ENCODE assay signal across 8 mouse cellular contexts in genomic region chr5:65505786-65506185, GRCm38 (mm10). TPM values are rescaled to one million over a fixed set of nuclear protein-coding genes. Genes with fewer than 3 reads are reported as not detected.
DNase-seq lines count a peak whose midpoint lies in the region; ATAC-seq and TF ChIP-seq lines count a peak whose summit lies in the region.

No protein-coding gene starts in this region.

- H3K9me3 ChIP-seq in kidney, embryonic 15.5 days (replicated peaks): no peaks in the 10 kb centered on the region
- H3K9me3 ChIP-seq in hindbrain, embryonic 11.5 days (ENCODE audit: control insufficient read depth, low read length): no peaks in the 10 kb centered on the region
- H3K9me3 ChIP-seq in liver, embryonic 15.5 days (replicated peaks): no peaks in the 10 kb centered on the region

- no peak overlapping the region for H3K9ac ChIP-seq in kidney, embryonic 15.5 days
- H3K9ac ChIP-seq in hindbrain, embryonic 11.5 days (ENCODE audit: low read depth, low read length): no peak overlapping the region
- H3K9ac ChIP-seq in liver, embryonic 15.5 days: no peak overlapping the region

- H3K4me2 ChIP-seq in kidney, embryonic 15.5 days: peak overlapping the region; percentile 47
- H3K4me2 ChIP-seq in hindbrain, embryonic 11.5 days (replicated peaks; ENCODE audit: low read depth, low read length): no peak overlapping the region
- H3K4me2 ChIP-seq in liver, embryonic 15.5 days: peak overlapping the region; percentile 35

- TF ChIP-seq POLR2A in kidney, adult 2 months (IDR thresholded peaks at IDR 0.05; ENCODE audit: low read depth, low read length): no peak
- no peak for TF ChIP-seq POLR2A in thymus, adult 2 months (IDR thresholded peaks at IDR 0.05; ENCODE audit: control insufficient read depth, extremely low read depth, insufficient read depth, low read length, poor library complexity)

- H3K27me3 ChIP-seq in kidney, embryonic 15.5 days: no peaks in the 10 kb centered on the region
- H3K27me3 ChIP-seq in kidney, adult 2 months (replicated peaks; ENCODE audit: control insufficient read depth, insufficient read depth, low read length): no peaks in the 10 kb centered on the region
- no peaks in the 10 kb centered on the region for H3K27me3 ChIP-seq in hindbrain, embryonic 11.5 days (ENCODE audit: control insufficient read depth, insufficient read depth, low read length)
- no peaks in the 10 kb centered on the region for H3K27me3 ChIP-seq in liver, embryonic 15.5 days
- H3K27me3 ChIP-seq in thymus, adult 2 months (ENCODE audit: control insufficient read depth, insufficient read depth, low read length): no peaks in the 10 kb centered on the region

- H3K4me1 ChIP-seq in kidney, embryonic 15.5 days: no peaks in the 10 kb centered on the region
- H3K4me1 ChIP-seq in kidney, adult 2 months (ENCODE audit: control insufficient read depth, insufficient read depth, low read length): no peaks in the 10 kb centered on the region
- no peaks in the 10 kb centered on the region for H3K4me1 ChIP-seq in hindbrain, embryonic 11.5 days (replicated peaks; ENCODE audit: control insufficient read depth, insufficient read depth, low read length)
- no peaks in the 10 kb centered on the region for H3K4me1 ChIP-seq in liver, embryonic 15.5 days (replicated peaks)
- H3K4me1 ChIP-seq in thymus, adult 2 months (replicated peaks; ENCODE audit: control insufficient read depth, insufficient read depth, low read length): 0 out of 2 replicates have a peak, but pooled peaks cover 2% of the 10 kb centered on the region

- DNase-seq in kidney, adult 2 months: no peak
- DNase-seq in hindbrain, embryonic 11.5 days (ENCODE audit: low spot score): peak; percentile 56
- peak; percentile 53 for DNase-seq in thymus, adult 2 months
- DNase-seq in right cerebral cortex, postnatal 4 days: no peak
- no peak for DNase-seq in urinary bladder, postnatal 10 days (ENCODE audit: low spot score)

- WGBS in kidney, embryonic 15.5 days: 9% methylated on average over 8 of the region's 8 CpGs
- WGBS in kidney, adult 2 months: 12% methylated on average over 8 of the region's 8 CpGs
- 8% methylated on average over 8 of the region's 8 CpGs for WGBS in hindbrain, embryonic 11.5 days
- WGBS in liver, embryonic 15.5 days (ENCODE audit: insufficient replicate concordance): 13% methylated on average over 8 of the region's 8 CpGs
- WGBS in thymus, adult 2 months: 31% methylated on average over 8 of the region's 8 CpGs

- no peak for TF ChIP-seq CTCF in kidney, adult 2 months (conservative IDR thresholded peaks at IDR 0.05; ENCODE audit: insufficient read depth, insufficient read length, low read depth, low read length)
- no peak for TF ChIP-seq CTCF in thymus, adult 2 months (IDR thresholded peaks at IDR 0.05; ENCODE audit: borderline replicate concordance, control insufficient read depth, extremely low read depth, insufficient read depth, low read length, poor library complexity)

- no peak overlapping the region for H3K27ac ChIP-seq in kidney, embryonic 15.5 days
- no peak overlapping the region for H3K27ac ChIP-seq in kidney, adult 2 months (ENCODE audit: insufficient read depth, low read depth, low read length)
- no peak overlapping the region for H3K27ac ChIP-seq in hindbrain, embryonic 11.5 days (ENCODE audit: low read depth, low read length)
- no peak overlapping the region for H3K27ac ChIP-seq in liver, embryonic 15.5 days (replicated peaks)
- no peak overlapping the region for H3K27ac ChIP-seq in thymus, adult 2 months (ENCODE audit: control insufficient read depth, insufficient read depth, low read length)

- no peak for ATAC-seq in kidney, embryonic 15.5 days (replicated peaks; ENCODE audit: low FRiP score)
- ATAC-seq in common myeloid progenitor, adult 5-6 weeks (replicated peaks; ENCODE audit: low read depth, poor library complexity, severe bottlenecking): peak; percentile 83; the same call in 1 of the 2 replicates
- no peak for ATAC-seq in hindbrain, embryonic 11.5 days (ENCODE audit: low FRiP score)
- no peak for ATAC-seq in liver, embryonic 15.5 days (ENCODE audit: insufficient read depth)

- H3K4me3 ChIP-seq in kidney, embryonic 15.5 days (replicated peaks): peak overlapping the region; percentile 12; the same call in 1 of the 2 replicates
- H3K4me3 ChIP-seq in kidney, adult 2 months (ENCODE audit: insufficient read depth, low read depth, low read length): no peak overlapping the region
- no peak overlapping the region for H3K4me3 ChIP-seq in hindbrain, embryonic 11.5 days (ENCODE audit: low read depth, low read length)
- no peak overlapping the region for H3K4me3 ChIP-seq in liver, embryonic 15.5 days (replicated peaks)
- H3K4me3 ChIP-seq in thymus, adult 2 months (ENCODE audit: control insufficient read depth, insufficient read depth, low read length): no peak overlapping the region

- H3K36me3 ChIP-seq in kidney, embryonic 15.5 days: no peaks in the 10 kb centered on the region
- H3K36me3 ChIP-seq in kidney, adult 2 months (ENCODE audit: control insufficient read depth, insufficient read depth, low read length): no peaks in the 10 kb centered on the region
- no peaks in the 10 kb centered on the region for H3K36me3 ChIP-seq in hindbrain, embryonic 11.5 days (ENCODE audit: control insufficient read depth, insufficient read depth, low read length)
- no peaks in the 10 kb centered on the region for H3K36me3 ChIP-seq in liver, embryonic 15.5 days (replicated peaks)
- H3K36me3 ChIP-seq in thymus, adult 2 months (ENCODE audit: control insufficient read depth, insufficient read depth, low read length): no peaks in the 10 kb centered on the region

RNA-seq across cellular contexts. Expression of gene Gm43552, which starts 13.2 kb away (rescaled TPM):
- not detected in 2 replicates for polyA plus RNA-seq in kidney, embryonic 15.5 days (2015; fragmentation: Nextera tagmentation; extraction: Ambion mirVana)
- polyA plus RNA-seq in kidney, adult 2 months (2012; rRNA removed): not detected in 2 replicates
- total RNA-seq in common myeloid progenitor, adult 5-6 weeks (2017): not detected in 2 replicates
- polyA plus RNA-seq in hindbrain, embryonic 11.5 days (2014; fragmentation: Nextera tagmentation; extraction: Ambion mirVana): 1.3 TPM in 1 of 2 replicates, not detected in the other
- polyA plus RNA-seq in liver, embryonic 15.5 days (2015; fragmentation: Nextera tagmentation; extraction: Ambion mirVana): not detected in 2 replicates
- not detected in 2 replicates for polyA plus RNA-seq in thymus, adult 2 months (2012; rRNA removed)

RNA-seq across cellular contexts. Expression of gene Smim14, which starts 31.2 kb away (rescaled TPM):
- polyA plus RNA-seq in kidney, embryonic 15.5 days (2015; fragmentation: Nextera tagmentation; extraction: Ambion mirVana): 96.9 and 107 TPM in 2 replicates
- 111 and 114 TPM in 2 replicates for polyA plus RNA-seq in kidney, adult 2 months (2012; rRNA removed)
- total RNA-seq in common myeloid progenitor, adult 5-6 weeks (2017): 76.0 and 83.0 TPM in 2 replicates
- 109 and 111 TPM in 2 replicates for polyA plus RNA-seq in hindbrain, embryonic 11.5 days (2014; fragmentation: Nextera tagmentation; extraction: Ambion mirVana)
- 45.0 and 45.8 TPM in 2 replicates for polyA plus RNA-seq in liver, embryonic 15.5 days (2015; fragmentation: Nextera tagmentation; extraction: Ambion mirVana)
- polyA plus RNA-seq in thymus, adult 2 months (2012; rRNA removed): 101 and 110 TPM in 2 replicates

RNA-seq across cellular contexts. Expression of gene Ube2k, which starts 31.2 kb away (rescaled TPM):
- polyA plus RNA-seq in kidney, embryonic 15.5 days (2015; fragmentation: Nextera tagmentation; extraction: Ambion mirVana): 171 and 184 TPM in 2 replicates
- 23.1 and 35.1 TPM in 2 replicates for polyA plus RNA-seq in kidney, adult 2 months (2012; rRNA removed)
- total RNA-seq in common myeloid progenitor, adult 5-6 weeks (2017): 48.2 and 49.6 TPM in 2 replicates
- polyA plus RNA-seq in hindbrain, embryonic 11.5 days (2014; fragmentation: Nextera tagmentation; extraction: Ambion mirVana): 147 and 172 TPM in 2 replicates
- 73.5 and 81.5 TPM in 2 replicates for polyA plus RNA-seq in liver, embryonic 15.5 days (2015; fragmentation: Nextera tagmentation; extraction: Ambion mirVana)
- 19.6 and 21.7 TPM in 2 replicates for polyA plus RNA-seq in thymus, adult 2 months (2012; rRNA removed)

Comparison
In these comparisons a context has a peak if more than half of its experiments do, and no peak if none do; other contexts are left out.
1. DNase-seq: peak in hindbrain, embryonic 11.5 days (single experiment) and thymus, adult 2 months (single experiment); none in kidney, adult 2 months (single experiment), right cerebral cortex, postnatal 4 days (single experiment) and urinary bladder, postnatal 10 days (single experiment).